Mouse (Mus musculus): ENCODE measurements at regions not wholly inside any gene's neighbourhood (a gene's known extent, or its start where the extent isn't known, plus 50 kb on each side); places are given as distances from the start of the nearest gene placed in this dataset.
A peak's percentile ranks its signal among the peaks of the same experiment; 100 is the strongest.
"Not testable (repeated sequence)": the region's sequence is repeated elsewhere in the genome, so short reads cannot be mapped to it uniquely, and the experiment has no call there.

DNA sequence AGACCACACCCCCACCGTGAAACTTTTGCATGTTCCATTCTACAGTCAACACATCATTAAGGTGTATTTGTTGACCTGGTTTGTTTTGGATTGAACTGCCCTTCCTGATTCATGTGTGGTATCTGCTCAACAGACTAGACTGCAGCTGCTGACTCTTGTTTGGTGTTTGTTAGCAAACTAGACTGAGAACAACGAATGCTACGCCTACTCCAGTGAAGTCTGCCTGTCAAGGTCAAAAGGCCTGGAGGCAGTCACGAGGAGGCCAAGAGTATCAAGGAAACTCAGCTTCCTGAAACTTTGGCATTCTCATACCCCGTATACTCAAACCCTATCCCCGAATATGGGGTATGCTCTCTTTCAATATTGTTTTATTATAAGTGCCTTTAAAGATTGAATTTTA is 194.2 kb upstream of the Spin1 start:
- DNase-seq (ENCODE audit: extremely low read depth, low read depth, low spot score) = not testable (repeated sequence)

DNA sequence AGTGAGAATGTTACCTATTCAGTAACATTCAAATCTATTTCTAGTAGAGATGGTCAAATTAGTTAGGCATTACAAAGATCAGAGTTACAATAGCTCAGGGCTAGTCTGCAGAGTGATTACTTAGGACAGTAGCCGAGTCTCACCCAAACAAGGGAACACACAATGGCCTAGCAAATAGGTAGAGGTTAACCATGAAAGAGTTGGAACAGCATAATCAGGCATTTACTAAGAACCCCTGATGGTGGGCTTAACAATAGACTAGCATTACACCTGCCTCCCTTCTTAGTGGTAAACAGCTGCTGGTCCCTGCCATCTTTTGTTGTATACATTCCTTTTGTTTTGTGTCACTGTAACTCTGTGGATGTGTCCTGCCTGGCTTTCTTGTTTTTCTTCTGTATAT is 193.8 kb upstream of the Spin1 start:
- no peak for DNase-seq (ENCODE audit: extremely low read depth, low read depth, low spot score)

DNA sequence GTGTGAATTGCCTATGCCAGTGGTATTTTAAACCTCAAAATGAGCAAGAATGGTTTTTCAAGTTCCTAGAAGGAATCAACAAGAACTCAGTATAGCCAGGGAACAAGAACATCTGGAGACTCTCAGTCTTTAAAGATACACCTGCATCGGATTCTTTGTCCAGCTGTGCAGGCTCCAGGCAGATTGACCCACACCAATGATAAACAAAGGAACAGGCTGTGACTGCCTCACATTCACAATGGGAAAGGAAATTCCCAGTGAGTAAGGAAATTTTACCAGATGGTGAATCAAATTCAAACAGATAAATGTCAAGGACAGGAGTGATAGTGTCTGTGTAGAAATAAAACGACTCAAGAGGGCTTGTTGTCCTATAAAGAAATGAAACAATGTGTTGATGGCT is 187.9 kb upstream of the Spin1 start:
- not testable (repeated sequence) for DNase-seq (ENCODE audit: extremely low read depth, low read depth, low spot score)

DNA sequence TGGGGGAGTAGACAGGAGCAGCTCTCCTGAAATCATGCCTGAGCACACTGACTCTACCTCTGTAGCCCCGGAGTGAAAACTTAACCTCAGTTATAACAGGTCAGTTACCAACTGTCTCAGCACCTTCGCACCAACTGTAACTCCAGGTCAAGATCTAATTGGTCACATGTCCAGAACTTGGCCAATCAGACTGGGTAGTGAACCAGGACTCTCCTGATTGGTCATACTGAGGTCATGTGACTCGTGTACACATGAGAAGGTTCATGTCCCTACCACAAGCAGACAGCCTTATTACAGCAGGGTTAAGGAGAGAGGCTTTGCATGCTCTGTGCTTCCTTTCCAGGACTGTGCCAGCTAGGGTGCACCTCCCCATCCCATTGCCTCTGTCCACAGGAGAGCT is 166.7 kb upstream of the Spin1 start:
- DNase-seq (ENCODE audit: extremely low read depth, low read depth, low spot score) = not testable (repeated sequence)

DNA sequence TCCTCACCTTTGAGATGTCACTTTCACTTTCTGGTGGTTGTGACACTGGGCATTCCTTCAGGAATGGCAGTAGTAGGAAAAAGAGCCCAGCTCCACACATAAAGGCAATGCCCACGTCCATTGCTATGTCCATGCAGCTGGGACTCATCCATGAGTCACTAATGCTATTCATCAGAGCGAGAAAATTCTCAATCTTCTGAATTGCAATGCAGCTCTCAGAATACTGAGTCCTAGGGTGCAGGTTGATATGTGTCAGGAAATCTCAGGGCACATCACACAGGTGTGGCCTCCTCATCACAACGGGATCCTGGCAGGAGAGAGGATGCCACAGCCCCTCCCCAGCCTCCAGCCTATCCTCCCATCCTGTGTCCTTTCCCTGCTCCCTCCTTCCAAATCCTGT is 158.1 kb upstream of the Spin1 start:
- DNase-seq (ENCODE audit: extremely low read depth, low read depth, low spot score) = no peak

DNA sequence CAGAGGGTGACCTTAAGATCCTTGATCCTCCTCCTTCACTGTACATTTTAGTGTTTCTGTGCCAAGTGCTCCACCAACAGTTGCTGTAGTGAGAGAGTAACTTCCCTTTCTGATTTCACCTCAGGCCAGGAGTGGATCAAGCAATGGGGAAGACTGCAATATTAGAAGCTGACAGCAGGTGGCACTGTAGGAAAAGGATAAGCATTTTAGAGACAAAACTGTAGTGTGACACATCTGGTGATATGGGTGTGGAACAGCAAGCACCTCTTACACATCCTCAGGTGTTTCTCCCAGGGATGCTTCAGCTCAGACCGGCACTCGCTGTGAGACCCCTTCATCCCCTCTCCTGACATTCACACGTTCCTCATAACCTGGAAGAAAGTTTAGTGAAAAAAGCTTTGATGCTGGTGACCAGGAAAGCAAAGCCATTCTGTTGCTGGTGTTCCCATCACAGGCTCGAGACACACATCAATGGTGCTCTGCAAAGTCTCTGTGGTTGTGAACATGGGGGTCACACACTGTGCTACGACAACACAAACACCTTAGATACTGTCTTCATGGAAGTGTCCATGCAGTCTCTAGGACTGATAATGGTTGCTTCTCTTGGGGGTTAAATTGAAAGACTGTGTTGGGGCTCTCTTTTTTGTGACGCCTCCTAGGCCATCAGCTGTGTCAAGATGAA is 151.0 kb upstream of the Spin1 start:
- no peak for DNase-seq (ENCODE audit: extremely low read depth, low read depth, low spot score)

DNA sequence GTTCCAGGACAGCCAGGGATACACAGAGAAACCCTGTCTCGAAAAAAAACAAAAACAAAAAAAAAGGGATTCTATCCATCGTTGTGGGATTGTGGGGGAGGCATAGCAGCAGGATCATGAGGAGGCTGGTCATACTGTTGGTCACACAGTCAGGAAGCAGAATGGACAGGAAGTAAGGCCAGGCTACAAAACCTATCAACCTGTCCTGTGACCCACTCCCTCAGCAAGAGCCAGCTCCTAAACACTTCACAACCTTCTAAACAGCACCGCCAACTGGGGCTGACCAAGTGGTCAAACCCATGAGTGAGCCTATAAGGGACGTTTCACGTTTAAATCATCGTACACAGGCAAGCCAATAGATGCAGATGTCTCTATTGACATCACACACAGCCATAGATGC is 146.0 kb upstream of the Spin1 start:
- DNase-seq (ENCODE audit: extremely low read depth, low read depth, low spot score) = no peak

DNA sequence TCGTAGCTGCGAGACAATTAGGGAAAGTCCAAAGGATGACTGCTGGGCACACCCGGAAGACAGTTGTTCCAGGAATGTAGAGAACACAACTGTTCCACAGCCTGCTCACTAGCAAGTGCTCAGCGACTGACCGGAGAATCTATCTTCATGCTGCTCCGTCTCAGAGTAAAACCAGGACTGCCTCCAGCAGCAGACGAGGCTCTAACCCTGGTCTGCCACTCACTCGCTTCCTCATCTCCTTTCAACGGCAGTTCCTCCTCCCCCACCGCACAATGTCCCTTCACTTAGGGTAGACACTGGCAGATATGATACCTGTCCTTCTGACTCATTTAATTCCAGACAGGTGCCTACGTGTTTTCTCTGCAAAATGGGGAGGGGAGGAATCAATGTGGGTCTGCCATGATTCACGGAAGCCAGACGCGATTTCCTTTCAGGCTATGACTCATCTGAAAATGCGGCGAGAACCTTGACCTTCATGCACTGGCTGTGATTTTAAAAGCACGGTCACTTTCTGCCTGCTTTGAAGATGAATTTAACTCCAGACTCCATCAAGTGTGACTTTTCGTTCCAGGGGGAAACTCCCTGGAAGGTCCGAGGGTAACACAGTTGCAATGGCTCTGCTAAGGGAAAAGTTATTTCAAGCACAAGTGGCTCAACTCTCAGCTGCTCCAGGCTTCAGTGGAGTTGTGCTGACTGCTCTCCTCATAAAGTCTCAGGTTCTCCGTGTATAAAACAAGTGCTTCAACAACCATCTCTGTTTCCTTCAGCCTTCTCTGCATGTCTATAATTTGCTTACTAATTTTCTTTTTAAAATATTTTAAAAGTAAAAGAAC is 142.4 kb upstream of the Spin1 start:
- DNase-seq (ENCODE audit: extremely low read depth, low read depth, low spot score) = no peak

DNA sequence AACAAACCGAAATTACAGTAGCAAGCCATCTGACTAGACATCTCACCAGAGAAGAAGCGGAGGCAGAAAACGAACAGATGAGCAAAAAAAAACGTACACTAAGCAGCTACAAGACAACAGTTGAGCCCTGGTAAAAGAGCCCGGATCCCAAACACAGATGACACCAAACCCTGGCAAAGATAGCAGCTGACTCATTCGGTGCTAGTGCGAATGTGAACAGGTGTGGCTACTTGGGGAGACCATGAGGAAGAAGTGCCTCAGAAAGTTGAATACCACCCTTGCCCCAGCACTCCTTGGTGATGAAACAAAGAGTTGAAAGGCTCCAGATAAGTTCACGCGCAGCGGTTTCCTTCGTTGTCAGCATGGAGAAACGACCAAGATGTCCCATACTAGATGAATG is 139.8 kb upstream of the Spin1 start:
- no peak for DNase-seq (ENCODE audit: extremely low read depth, low read depth, low spot score)

DNA sequence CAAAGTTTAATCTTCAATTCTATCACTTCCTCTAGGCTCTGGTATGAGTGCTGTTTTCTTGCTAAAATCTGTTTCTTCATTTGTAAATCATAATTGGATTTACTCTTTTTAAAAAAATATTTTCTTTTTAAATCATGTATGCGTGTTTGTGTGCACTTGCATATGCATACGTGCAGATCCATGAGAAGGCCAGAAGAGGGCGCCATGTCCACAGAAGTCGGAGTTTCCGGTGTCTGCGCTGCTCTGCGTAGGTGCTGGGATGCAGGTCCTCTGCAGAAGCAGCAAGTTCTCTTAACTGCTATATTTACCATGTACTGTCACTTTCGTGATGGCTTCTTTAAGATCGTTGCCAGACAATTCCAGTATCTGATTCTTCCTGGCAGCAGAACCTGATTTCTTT is 136.6 kb upstream of the Spin1 start:
- DNase-seq (ENCODE audit: extremely low read depth, low read depth, low spot score) = no peak

DNA sequence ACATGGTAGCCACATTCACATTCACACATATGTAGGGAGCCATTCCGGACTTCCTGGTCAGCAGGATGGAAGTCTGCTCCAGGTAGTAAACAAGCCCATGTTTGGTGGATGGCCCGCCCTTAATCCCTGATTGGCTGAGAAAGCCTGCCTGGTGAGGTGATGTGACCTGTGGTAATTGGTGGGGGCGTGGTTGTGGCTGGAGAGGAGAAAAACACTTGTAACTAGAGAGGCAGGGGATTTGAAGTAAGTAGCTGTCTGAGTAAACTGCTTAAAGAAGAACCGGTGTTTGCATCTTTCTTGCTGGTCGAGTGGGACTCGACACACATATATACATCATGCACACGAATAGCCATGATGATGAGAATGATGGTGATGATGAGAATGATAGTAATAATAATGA is 135.6 kb upstream of the Spin1 start:
- not testable (repeated sequence) for DNase-seq (ENCODE audit: extremely low read depth, low read depth, low spot score)

DNA sequence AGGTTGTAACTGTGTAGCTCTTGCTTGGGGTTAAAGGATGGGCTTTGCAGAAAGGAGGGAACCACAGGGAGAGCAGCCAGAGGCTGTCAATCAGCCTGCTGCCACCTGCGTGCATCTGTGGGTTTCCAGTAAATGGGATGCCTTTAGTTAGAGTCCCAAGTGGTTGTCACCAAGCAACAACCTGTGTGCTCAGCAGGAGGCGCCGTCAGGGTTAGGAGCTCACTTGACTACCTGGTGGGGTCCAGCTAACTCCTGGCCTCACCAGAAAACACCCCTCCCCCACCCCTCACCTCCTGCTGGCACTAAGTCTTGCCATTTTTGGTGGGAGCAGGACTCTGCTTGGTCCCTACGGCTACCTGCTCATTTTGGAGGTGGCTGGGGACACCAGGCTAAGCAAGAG is 135.0 kb upstream of the Spin1 start:
- no peak for DNase-seq (ENCODE audit: extremely low read depth, low read depth, low spot score)

DNA sequence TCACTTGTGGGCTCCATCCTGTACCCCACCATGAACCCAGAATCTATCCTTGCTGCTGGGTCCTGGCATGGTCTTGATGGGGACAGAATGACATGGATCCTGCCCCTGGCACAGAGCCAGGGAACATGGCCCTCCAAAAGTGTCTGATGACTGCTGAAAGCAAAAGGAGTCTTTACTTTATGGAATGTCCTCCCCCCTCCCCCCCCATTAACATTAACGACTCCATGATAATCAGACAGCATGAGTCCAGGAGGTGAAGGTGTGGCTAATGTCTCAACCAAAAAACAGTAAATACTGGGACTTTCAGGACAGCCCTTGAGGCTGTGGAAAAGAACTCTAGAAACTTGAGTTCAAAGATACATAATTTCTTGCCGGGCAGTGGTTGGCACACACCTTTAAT is 133.9 kb upstream of the Spin1 start:
- no peak for DNase-seq (ENCODE audit: extremely low read depth, low read depth, low spot score)

DNA sequence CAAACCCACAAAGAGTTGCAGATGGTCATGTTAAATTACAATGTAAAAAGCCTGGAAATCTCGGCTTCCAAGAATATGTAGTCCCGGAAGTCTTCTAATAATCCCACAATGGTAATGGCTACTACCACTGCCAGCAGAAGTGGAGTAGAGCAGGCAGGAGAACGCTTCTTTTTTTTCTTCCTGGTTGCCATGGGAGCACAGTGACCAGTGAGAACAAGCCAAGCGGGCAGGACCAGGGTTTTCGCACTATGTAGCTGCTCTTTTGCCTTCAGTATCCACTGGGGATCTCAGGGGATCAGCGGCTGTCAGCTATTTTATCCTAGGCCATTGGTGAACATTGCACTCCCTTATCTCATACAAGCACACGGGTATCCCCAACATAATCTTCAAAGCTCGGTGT is 127.3 kb upstream of the Spin1 start:
- DNase-seq (ENCODE audit: extremely low read depth, low read depth, low spot score) = no peak

DNA sequence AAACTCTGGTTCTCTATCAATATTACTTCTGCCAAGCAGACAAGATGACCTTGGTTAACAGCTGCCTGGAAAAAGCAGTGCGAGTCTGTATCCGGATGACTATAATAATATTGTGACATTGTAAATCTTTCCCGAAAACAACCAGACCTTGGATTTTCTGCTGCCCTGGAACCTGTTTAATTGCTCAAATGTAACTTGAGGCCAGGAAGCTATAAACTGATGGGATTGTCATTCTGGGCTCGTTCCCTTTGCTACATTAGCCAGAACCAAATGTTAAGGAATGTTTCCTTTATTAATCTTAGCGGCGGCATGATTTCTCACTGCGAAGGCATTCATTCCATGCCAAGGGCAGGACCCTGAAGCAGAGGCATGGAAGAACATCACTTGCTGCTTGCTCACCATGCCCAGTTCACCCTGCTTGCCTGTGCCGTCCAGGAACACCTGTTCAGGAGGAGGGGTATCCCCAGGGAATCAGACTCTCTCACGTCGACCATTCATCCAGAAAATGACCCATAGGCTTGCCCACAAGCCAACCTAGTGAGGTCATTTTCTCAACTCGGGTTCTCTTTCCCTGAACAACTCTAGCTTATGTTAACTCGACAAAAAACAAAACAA is 125.3 kb upstream of the Spin1 start:
- no peak for DNase-seq (ENCODE audit: extremely low read depth, low read depth, low spot score)

DNA sequence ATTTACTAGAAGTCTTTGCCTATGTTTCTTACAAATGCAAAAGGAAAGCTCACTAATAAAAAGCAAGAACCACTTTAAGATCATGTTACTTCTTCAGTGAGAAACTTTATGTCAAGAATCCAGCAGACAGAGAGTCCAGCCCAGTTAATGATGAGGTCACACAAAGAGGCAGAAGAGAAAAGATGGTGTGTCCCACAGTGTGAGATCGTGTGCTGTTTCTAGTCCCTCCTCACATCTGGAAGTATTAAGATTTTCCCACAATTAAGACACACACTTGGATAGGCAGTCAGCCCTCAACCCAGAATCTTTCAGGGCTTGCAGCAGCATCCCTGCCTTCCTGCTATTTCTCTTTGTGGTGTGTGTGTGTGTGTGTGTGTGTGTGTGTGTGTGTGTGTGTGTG is 118.7 kb upstream of the Spin1 start:
- DNase-seq (ENCODE audit: extremely low read depth, low read depth, low spot score) = no peak

DNA sequence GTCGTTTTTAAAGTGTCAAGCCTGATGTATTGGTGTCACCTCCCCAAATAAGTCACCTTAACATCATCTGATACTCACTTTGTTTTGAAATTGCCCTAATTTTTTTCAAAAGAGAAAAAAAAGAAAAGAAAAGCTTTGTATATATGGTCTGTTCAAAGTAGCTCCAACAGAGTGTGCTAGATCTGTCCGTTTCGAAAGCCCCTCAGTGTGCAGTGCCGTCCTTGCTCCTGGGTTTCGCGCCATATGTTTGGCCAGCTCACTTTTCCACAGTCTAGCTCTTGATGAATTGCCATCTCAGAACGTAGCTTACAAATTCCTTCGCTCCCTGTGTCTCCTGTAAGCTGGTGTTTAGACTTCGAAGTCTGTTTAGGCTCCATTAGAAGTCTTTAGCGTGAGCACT is 117.7 kb upstream of the Spin1 start:
- DNase-seq (ENCODE audit: extremely low read depth, low read depth, low spot score) = no peak

DNA sequence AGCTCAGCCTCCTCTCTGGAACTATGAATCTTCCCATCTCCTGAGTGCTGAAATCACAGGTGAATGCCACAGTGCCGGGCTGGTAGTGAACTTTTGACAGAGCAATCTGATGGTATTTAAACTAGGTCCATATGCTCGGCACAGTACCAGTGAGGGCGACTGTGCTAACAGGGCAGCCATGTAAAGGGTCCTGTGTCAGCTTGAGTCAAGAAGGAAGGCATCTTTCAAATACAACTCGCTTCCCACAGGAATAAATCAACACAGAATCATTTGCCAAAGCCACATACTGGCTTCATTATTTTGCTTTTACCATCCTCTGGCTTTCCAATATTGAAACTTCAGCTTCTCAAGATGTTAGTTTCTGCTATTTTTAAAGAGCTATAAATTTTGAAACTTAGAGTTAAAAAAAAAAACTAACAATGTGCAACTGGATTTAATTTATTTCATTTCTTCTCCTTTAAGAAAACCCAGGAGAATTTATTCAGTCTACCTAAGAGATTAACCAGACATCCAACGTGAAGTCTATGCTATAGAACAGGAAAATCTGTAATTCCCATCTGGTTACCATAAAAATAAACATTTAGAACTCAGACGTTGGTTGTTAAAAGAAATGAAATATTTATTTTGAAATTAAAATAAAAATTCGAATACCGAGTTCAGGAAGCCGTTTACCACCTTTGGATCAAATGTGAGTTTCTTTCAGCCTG is 108.8 kb upstream of the Spin1 start:
- no peak for DNase-seq (ENCODE audit: extremely low read depth, low read depth, low spot score)

DNA sequence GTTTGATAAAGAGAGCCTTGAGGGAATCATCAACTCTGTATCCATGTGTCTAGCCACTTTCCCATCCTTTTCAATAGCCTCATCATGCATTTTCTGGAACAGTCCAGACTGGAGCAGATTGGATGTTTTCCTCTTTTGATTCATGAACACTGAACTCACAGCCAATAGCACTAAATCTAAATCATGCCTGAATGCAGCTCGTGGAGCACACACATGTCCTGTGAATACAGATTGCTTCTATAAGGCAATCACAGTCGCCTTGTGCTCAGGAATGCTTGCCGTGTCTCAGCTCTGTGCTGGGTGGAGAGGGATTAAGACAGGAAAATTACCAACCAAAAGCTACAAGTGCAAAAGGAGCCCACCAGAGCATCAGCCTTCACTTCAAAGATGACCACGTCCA is 100.9 kb upstream of the Spin1 start:
- no peak for DNase-seq (ENCODE audit: extremely low read depth, low read depth, low spot score)

DNA sequence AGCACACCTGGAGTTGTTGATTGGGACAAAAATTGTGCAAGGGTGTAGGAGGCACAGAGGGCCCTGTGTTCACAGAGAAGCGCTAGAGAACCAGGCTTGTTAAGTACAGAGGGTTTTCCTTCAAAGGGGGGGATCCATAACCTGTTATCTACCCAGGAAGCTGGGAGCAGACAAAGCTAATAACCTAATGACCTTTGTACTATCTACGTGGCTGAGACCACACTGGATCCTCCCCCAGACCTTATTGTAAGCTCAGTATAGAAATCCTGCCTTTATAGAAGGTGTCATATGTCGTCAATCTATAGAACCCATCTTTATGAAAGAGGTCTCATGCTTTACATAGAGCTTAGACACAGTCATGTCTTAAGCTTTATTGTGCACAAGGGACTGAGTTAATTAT is 95.9 kb upstream of the Spin1 start:
- no peak for DNase-seq (ENCODE audit: extremely low read depth, low read depth, low spot score)

DNA sequence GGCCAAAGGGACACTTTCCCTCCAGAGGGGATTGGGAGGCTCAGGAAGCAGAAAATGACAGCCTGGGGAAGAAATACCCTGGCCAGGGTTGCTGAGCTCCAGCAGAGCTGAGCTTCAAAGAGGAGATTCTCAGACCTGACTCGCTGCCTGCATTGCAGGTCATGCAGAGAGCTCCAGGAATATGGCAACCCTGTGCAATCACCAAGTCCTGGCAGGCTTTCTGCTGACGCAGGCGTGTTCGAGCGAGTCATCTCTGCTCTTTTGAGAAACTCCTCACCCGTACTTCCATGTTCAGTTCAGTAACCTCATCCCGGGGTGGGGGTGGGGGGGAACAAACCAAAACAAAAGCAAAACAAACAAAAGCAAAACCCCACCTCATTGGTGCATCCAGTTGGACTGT is 89.9 kb upstream of the Spin1 start:
- DNase-seq (ENCODE audit: extremely low read depth, low read depth, low spot score) = no peak

DNA sequence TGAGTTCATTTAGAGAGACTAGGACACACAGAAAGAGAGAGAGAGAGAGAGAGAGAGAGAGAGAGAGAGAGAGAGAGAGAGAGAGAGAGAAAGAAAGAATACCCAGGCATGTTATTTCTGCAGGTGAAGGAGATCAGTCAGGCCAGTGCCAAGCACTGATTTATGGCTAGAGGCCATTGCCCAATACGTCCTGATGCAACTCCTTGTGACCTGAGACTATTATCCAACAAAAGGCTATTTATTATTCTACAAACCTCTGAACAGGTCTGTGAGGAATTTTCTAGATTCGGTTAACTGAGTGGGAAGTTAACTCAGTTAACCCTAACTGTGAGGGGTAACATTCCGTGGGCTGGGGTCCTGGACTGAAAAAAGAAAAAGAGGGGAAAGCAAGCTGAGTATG is 84.5 kb upstream of the Spin1 start:
- peak; percentile 80 for DNase-seq (ENCODE audit: extremely low read depth, low read depth, low spot score)
